Mouse (Mus musculus): Measurements from ENCODE around the gene 1810010H24Rik. TPM values are rescaled to one million over a fixed set of nuclear protein-coding genes. Genes with fewer than 3 reads are reported as not detected.
"Not testable (repeated sequence)": the region's sequence is repeated elsewhere in the genome, so short reads cannot be mapped to it uniquely, and the experiment has no call there.

The 1810010H24Rik gene
- polyA plus RNA-seq, 1 experiment: 0.47 TPM

DNA sequence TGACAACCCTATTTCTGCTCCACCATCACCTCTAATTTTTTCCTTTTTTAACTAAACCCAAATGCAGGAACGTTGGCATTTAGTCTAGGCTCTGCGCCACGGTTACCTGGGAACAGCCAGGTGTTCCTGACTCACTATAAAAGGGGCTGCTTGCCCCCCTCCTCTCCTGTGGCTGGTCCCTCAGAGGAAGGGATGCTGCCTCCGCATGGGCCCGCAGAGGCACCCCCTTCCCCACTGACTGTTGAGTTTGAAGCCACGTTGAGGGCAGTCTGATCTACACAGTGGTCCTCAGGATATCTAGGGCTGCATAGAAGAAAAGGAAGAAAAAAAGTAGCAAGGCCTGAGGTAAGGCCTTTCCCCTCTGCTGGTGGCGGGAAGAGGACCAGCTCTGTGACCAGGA is 14.3 kb upstream of the 1810010H24Rik start:
- Histone ChIP-seq H3K79me2 (ENCODE audit: control insufficient read depth, insufficient read depth) (no peaks in the 10 kb centered on the region), H3K36me3 (ENCODE audit: control insufficient read depth, insufficient read depth) (no peaks in the 10 kb centered on the region), H3K4me3 (ENCODE audit: insufficient read depth, poor library complexity, severe bottlenecking) (no peak overlapping the region), H3K27me3 (ENCODE audit: control insufficient read depth, insufficient read depth, insufficient read length) (no peaks in the 10 kb centered on the region), H3ac (ENCODE audit: control insufficient read depth, insufficient read length, low read depth) (no peak overlapping the region), H3K79me3 (ENCODE audit: low read depth) (peaks cover 2% of the 10 kb centered on the region)
- TF ChIP-seq MYOG (IDR thresholded peaks at IDR 0.05; ENCODE audit: control insufficient read depth, extremely low read depth, insufficient read length) (no peak), CEBPB (IDR thresholded peaks at IDR 0.05; ENCODE audit: low read depth) (no peak), MAX (IDR thresholded peaks at IDR 0.05) (no peak), MYOD1 (IDR thresholded peaks at IDR 0.05; ENCODE audit: control insufficient read depth, insufficient read length, low read depth) (no peak), FOSL1 (IDR thresholded peaks at IDR 0.05; ENCODE audit: insufficient read depth, low read length, poor library complexity, severe bottlenecking) (no peak), CTCF (IDR thresholded peaks at IDR 0.05; ENCODE audit: control insufficient read depth, insufficient read depth, insufficient read length) (no peak), USF1 (IDR thresholded peaks at IDR 0.05; ENCODE audit: low read depth) (no peak)

- no peaks in the 10 kb centered on the region for H3K36me3 ChIP-seq (ENCODE audit: control insufficient read depth, insufficient read depth)
- H3ac ChIP-seq (ENCODE audit: control insufficient read depth, insufficient read length, low read depth): peak overlapping the region; percentile 2
- H3K79me3 ChIP-seq (ENCODE audit: low read depth): peaks cover 2% of the 10 kb centered on the region
- no peaks in the 10 kb centered on the region for H3K27me3 ChIP-seq (ENCODE audit: control insufficient read depth, insufficient read depth, insufficient read length)
- H3K79me2 ChIP-seq (ENCODE audit: control insufficient read depth, insufficient read depth): no peaks in the 10 kb centered on the region
- H3K4me3 ChIP-seq (ENCODE audit: insufficient read depth, poor library complexity, severe bottlenecking): peak overlapping the region; percentile 51
- TF ChIP-seq MYOG (IDR thresholded peaks at IDR 0.05; ENCODE audit: control insufficient read depth, extremely low read depth, insufficient read length) (no peak), USF1 (IDR thresholded peaks at IDR 0.05; ENCODE audit: low read depth) (no peak), FOSL1 (IDR thresholded peaks at IDR 0.05; ENCODE audit: insufficient read depth, low read length, poor library complexity, severe bottlenecking) (no peak), CTCF (IDR thresholded peaks at IDR 0.05; ENCODE audit: control insufficient read depth, insufficient read depth, insufficient read length) (no peak), MYOD1 (IDR thresholded peaks at IDR 0.05; ENCODE audit: control insufficient read depth, insufficient read length, low read depth) (no peak), CEBPB (IDR thresholded peaks at IDR 0.05; ENCODE audit: low read depth) (no peak), MAX (IDR thresholded peaks at IDR 0.05) (no peak)
Measured at GRCm38 (mm10) chr11:107011669-107012323, 13.7 kb upstream of the 1810010H24Rik start.

DNA sequence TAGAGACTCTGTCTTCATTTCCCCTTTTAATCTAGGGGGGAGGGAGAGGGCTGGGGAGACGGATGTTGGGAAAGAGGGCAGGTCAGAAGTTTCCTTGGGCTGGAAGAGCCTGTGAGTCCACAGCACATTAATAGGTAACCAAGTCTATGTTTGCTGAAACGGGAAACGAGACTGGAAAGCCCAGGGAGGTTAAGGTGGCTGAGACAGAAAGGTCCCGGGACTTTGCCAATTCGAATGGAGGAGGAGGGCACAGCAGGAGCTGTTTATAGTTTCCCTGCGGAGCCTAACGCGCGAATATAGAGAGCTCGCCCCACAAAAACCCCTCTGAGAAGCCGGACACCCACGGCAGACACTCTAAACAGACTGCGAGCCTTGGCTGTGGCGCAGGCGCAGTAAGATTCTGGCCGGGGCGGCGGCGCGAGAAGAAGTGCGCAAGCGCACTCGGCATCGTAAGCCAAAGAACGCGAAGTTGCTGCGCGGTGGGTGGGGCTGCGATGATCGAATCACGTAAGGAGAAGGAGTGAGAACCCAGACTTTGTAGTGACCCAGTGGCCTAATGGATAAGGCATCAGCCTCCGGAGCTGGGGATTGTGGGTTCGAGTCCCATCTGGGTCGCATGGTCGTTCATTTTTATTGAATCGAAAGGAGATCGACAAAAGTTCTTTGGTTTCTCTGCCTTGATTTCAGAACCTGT is 13.0 kb upstream of the 1810010H24Rik start:
- H3K27me3 ChIP-seq (ENCODE audit: control insufficient read depth, insufficient read depth, insufficient read length): no peaks in the 10 kb centered on the region
- peak overlapping the region; percentile 72 for H3ac ChIP-seq (ENCODE audit: control insufficient read depth, insufficient read length, low read depth)
- H3K36me3 ChIP-seq (ENCODE audit: control insufficient read depth, insufficient read depth): no peaks in the 10 kb centered on the region
- TF ChIP-seq FOSL1 (IDR thresholded peaks at IDR 0.05; ENCODE audit: insufficient read depth, low read length, poor library complexity, severe bottlenecking) (no peak), CEBPB (IDR thresholded peaks at IDR 0.05; ENCODE audit: low read depth) (no peak), MAX (IDR thresholded peaks at IDR 0.05) (no peak), CTCF (IDR thresholded peaks at IDR 0.05; ENCODE audit: control insufficient read depth, insufficient read depth, insufficient read length) (no peak), MYOG (IDR thresholded peaks at IDR 0.05; ENCODE audit: control insufficient read depth, extremely low read depth, insufficient read length) (no peak), MYOD1 (IDR thresholded peaks at IDR 0.05; ENCODE audit: control insufficient read depth, insufficient read length, low read depth) (no peak), USF1 (IDR thresholded peaks at IDR 0.05; ENCODE audit: low read depth) (no peak)
- peaks cover 2% of the 10 kb centered on the region for H3K79me3 ChIP-seq (ENCODE audit: low read depth)
- no peaks in the 10 kb centered on the region for H3K79me2 ChIP-seq (ENCODE audit: control insufficient read depth, insufficient read depth)
- peak overlapping the region; percentile 51 for H3K4me3 ChIP-seq (ENCODE audit: insufficient read depth, poor library complexity, severe bottlenecking)

DNA sequence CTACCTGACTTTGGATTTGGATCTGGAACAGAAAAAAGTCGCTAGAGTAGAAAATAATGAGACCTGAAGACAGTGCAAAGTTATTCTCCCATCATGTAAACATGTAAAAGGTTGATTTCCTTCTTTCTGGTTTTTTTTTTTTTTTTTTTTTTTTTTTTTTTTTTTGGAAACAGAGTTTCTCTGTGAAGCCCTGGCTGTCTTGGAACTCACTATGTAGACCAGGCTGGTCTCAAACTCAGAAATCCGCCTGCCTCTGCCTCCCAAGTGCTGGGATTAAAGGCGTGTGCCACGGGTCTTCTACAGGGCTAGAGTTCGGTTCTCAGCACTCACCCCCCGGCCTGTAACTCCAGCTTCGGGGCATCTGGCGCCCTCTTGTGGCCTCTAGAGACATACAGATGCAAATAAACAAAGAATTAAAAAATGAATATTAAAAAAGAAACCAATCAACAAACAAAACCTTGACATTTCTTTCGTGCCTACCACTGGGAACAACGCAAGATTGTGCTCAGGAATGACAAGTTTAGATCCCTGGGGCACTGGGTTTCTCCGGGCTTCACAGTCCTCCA is 11.4 kb upstream of the 1810010H24Rik start:
- Histone ChIP-seq H3K36me3 (ENCODE audit: control insufficient read depth, insufficient read depth) (no peaks in the 10 kb centered on the region), H3K79me3 (ENCODE audit: low read depth) (peaks cover 2% of the 10 kb centered on the region), H3K4me3 (ENCODE audit: insufficient read depth, poor library complexity, severe bottlenecking) (no peak overlapping the region), H3ac (ENCODE audit: control insufficient read depth, insufficient read length, low read depth) (no peak overlapping the region), H3K79me2 (ENCODE audit: control insufficient read depth, insufficient read depth) (no peaks in the 10 kb centered on the region), H3K27me3 (ENCODE audit: control insufficient read depth, insufficient read depth, insufficient read length) (no peaks in the 10 kb centered on the region)
- TF ChIP-seq USF1 (IDR thresholded peaks at IDR 0.05; ENCODE audit: low read depth) (no peak), CTCF (IDR thresholded peaks at IDR 0.05; ENCODE audit: control insufficient read depth, insufficient read depth, insufficient read length) (no peak), CEBPB (IDR thresholded peaks at IDR 0.05; ENCODE audit: low read depth) (no peak)

GRCm38 (mm10) chr11:107014597-107015309 is 10.7 kb upstream of the 1810010H24Rik start:
- no peaks in the 10 kb centered on the region for H3K27me3 ChIP-seq (ENCODE audit: control insufficient read depth, insufficient read depth, insufficient read length)
- no peaks in the 10 kb centered on the region for H3K36me3 ChIP-seq (ENCODE audit: control insufficient read depth, insufficient read depth)
- peaks cover 2% of the 10 kb centered on the region for H3K79me3 ChIP-seq (ENCODE audit: low read depth)
- H3K4me3 ChIP-seq (ENCODE audit: insufficient read depth, poor library complexity, severe bottlenecking): no peak overlapping the region
- no peak for TF ChIP-seq MAX (IDR thresholded peaks at IDR 0.05)
- no peak for TF ChIP-seq FOSL1 (IDR thresholded peaks at IDR 0.05; ENCODE audit: insufficient read depth, low read length, poor library complexity, severe bottlenecking)
- TF ChIP-seq CEBPB (IDR thresholded peaks at IDR 0.05; ENCODE audit: low read depth): no peak
- no peak for TF ChIP-seq MYOG (IDR thresholded peaks at IDR 0.05; ENCODE audit: control insufficient read depth, extremely low read depth, insufficient read length)
- TF ChIP-seq CTCF (IDR thresholded peaks at IDR 0.05; ENCODE audit: control insufficient read depth, insufficient read depth, insufficient read length): no peak
- TF ChIP-seq MYOD1 (IDR thresholded peaks at IDR 0.05; ENCODE audit: control insufficient read depth, insufficient read length, low read depth): no peak
- no peak for TF ChIP-seq USF1 (IDR thresholded peaks at IDR 0.05; ENCODE audit: low read depth)
- H3ac ChIP-seq (ENCODE audit: control insufficient read depth, insufficient read length, low read depth): no peak overlapping the region
- H3K79me2 ChIP-seq (ENCODE audit: control insufficient read depth, insufficient read depth): no peaks in the 10 kb centered on the region

- H3K79me3 ChIP-seq (ENCODE audit: low read depth); H3K79me2 ChIP-seq (ENCODE audit: control insufficient read depth, insufficient read depth); H3K36me3 ChIP-seq (ENCODE audit: control insufficient read depth, insufficient read depth); H3K4me3 ChIP-seq (ENCODE audit: insufficient read depth, poor library complexity, severe bottlenecking); H3ac ChIP-seq (ENCODE audit: control insufficient read depth, insufficient read length, low read depth); H3K27me3 ChIP-seq (ENCODE audit: control insufficient read depth, insufficient read depth, insufficient read length): not testable (repeated sequence)
Measured at GRCm38 (mm10) chr11:107015535-107016187, 9.8 kb upstream of the 1810010H24Rik start.
